Mouse (Mus musculus) cerebellum, adult 11-12 months (tissue): ENCODE measurements around the gene Olfr1186.
"Not testable (repeated sequence)": the region's sequence is repeated elsewhere in the genome, so short reads cannot be mapped to it uniquely, and the experiment has no call there.

Experiments
- DNase-seq: peaks from one replicate; pipeline ENCODE4 v3.0.0; 2022

The Olfr1186 gene

DNA sequence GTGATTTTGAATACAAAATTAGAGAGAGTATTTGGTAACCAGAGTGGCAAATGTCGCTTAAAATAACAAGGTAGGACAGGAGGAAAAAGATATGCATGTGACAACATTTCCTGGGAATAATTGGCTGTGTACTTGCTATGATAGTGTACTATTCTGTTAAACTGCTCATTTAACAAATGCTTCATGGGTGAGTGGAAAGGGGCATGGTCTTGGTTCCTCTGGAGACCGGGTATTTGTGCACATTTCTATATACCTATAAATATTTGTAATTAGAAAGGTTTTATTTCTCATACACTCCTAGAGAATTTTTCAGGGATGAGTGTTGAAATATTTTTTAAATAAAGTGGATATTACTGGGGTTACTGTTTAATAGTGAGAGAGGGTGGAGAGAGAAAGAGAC is at the start of gene Olfr1186:
Olfr1186 (plus strand) TSS at position 301 of the 400 bp plus-strand sequence.
- no peak for DNase-seq

DNA sequence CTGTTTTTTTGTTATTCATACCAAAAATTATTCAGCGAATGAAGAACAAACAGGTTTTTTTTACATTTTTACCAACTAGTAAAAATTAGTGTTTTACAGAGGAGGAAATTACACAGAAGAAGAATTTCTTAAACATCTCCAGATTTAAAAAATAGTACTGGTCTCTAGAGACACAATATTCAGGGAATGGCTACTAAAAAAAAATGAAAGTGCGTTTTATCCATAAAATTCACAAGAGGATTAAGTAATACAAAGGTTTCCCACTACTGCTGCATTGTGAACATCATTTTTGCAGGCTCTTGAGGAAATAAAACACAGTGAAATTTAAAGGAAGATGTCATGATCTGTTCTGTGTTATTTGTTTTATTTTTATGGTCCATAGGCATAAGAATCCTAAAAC is 35.1 kb upstream of the Olfr1186 start, which contains the start of gene Olfr1184:
Olfr1184 (plus strand) TSS at position 301 of the 400 bp plus-strand sequence.
- no peak for DNase-seq

DNA sequence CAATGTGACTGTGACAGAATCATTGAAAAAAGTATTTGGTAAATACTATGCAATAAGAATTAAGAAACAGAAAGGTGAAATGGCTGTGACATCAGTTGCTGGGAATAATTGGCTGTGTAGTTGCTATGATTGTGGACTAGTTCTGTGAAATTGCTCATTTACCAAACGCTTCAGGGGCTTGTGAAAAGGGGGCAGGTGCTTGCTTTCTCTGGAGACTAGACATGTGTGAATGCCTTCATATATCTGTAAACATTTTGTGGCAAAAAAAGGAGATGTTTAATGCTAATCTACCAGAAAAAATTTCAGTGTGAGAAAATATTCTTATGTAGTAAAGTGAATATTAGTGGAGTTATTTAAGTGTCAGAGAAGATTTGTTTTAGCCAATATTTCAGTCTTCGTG is 25.3 kb upstream of the Olfr1186 start, which contains the start of gene Olfr1185-ps1:
Olfr1185-ps1 (plus strand) TSS at position 301 of the 400 bp plus-strand sequence.
- no peak for DNase-seq

DNA sequence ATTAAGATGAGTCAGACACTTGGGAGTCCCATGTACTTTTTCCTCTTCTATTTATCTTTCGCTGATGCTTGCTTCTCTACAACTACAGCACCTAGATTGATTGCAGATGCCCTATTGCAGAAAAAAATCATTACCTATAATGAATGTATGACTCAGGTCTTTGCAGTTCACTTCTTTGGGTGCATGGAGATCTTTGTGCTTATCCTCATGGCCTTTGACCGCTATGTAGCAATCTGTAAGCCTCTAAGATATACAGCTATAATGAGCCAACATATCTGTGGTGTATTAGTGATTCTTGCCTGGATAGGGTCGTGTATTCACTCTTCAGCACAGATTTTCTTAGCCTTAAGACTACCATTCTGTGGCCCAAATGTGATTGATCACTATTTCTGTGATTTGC is 7.4 kb downstream of the Olfr1186 start:
- no peak for DNase-seq

DNA sequence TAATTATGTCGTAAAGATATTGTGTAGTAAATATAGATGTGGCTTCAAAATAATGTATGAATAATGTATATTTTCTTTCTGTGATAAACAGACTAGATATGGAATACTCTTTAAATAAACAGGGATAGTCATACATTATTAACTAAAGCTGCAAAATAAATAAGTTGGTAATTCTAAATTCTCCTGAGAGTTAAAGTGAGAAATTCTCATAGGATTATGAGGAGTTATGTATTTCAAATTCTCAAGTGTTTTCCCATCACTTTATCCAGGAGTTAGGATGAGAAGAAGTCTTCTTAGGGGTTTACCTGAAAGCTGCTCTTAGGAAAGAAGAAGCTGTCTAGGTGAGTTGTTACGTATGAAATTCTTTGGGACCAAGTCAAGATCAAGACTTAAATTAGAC is 38.3 kb downstream of the Olfr1186 start, which contains the start of gene Olfr1188:
Olfr1188 (plus strand) TSS at position 301 of the 400 bp plus-strand sequence.
- DNase-seq = no peak

DNA sequence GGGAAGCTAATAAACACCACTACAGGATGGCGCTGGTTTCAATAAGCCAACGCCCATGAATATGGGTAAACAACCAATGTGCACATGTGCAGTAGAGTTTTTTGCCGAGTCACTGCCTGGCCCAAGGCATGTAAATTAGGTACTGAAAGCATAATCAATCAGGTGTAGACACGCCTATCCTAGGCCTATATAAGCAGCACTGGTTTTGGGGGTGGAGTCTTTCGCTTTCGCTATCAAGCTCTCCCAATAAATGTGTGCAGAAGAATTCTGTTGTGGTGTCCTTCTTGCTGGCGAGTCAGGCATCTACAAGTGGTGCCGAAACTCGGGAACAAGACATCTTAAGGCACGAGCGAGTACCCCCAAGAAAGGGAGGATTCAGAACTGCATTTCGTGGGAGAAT is 54.3 kb downstream of the Olfr1186 start:
- not testable (repeated sequence) for DNase-seq
